Mouse (Mus musculus) liver, embryonic 13.5 days (tissue): Measurements from ENCODE around the gene Rpl18. TPM values are rescaled to one million over a fixed set of nuclear protein-coding genes. Genes with fewer than 3 reads are reported as not detected.

Experiments
- ATAC-seq: fragments of 200-750 bp; cut with Nextera tagmentation; 2 replicates; pipeline ENCODE4 v1.8.0; 2017; ENCODE audit warnings: low read depth, mild to moderate bottlenecking, moderate number of reproducible peaks, moderate library complexity
- DNase-seq: peaks from one replicate; pipeline ENCODE4 v3.0.0; 2022
- H3K27ac ChIP-seq: fragments of 300-500 bp; sonication (generic); 2 replicates; pipeline ENCODE4 v1.5.1; 2015; ENCODE audit warnings: moderate library complexity, mild to moderate bottlenecking, inconsistent platforms
- H3K27me3 ChIP-seq: fragments of 300-500 bp; sonication (generic); 2 replicates; pipeline ENCODE4 v1.6.1; 2015; ENCODE audit warnings: mild to moderate bottlenecking, inconsistent platforms
- H3K36me3 ChIP-seq: fragments of 300-500 bp; sonication (generic); 2 replicates; pipeline ENCODE4 v1.6.1; 2015; ENCODE audit warnings: mild to moderate bottlenecking, inconsistent platforms
- H3K4me1 ChIP-seq: fragments of 300-500 bp; sonication (generic); replicated peaks from 2 replicates; pipeline ENCODE4 v1.6.1; 2015; ENCODE audit warnings: inconsistent platforms
- H3K4me2 ChIP-seq: fragments of 300-500 bp; sonication (generic); 2 replicates; pipeline ENCODE4 v1.6.1; 2015; ENCODE audit warnings: inconsistent platforms, mild to moderate bottlenecking, moderate library complexity
- H3K4me3 ChIP-seq: fragments of 300-500 bp; sonication (generic); replicated peaks from 2 replicates; pipeline ENCODE4 v1.5.1; 2015; ENCODE audit warnings: mild to moderate bottlenecking, inconsistent platforms
- H3K9ac ChIP-seq: fragments of 300-500 bp; sonication (generic); 2 replicates; pipeline ENCODE4 v1.6.1; 2015; ENCODE audit warnings: mild to moderate bottlenecking, inconsistent platforms
- H3K9me3 ChIP-seq: fragments of 300-500 bp; sonication (generic); replicated peaks from 2 replicates; pipeline ENCODE4 v1.6.1; 2016; ENCODE audit warnings: inconsistent platforms
- WGBS: fragments of 180-500 bp; shearing (Covaris S2); methylation state at CpG from one replicate; pipeline ENCODE4 v1.1.7; 2015; ENCODE audit not compliant: insufficient replicate concordance; 5-methylcytosine and 5-hydroxymethylcytosine counted together
- polyA plus RNA-seq: library from polyadenylated mRNA; unstranded; fragments of >200 nt; fragmentation: Nextera tagmentation; extraction: Ambion mirVana; gene quantifications from 2 replicates; pipeline ENCODE4 v1.2.1, GENCODE M21; 2015

Gene Rpl18
- polyA plus RNA-seq, 1 experiment from 2014 or later = 840 TPM

DNA sequence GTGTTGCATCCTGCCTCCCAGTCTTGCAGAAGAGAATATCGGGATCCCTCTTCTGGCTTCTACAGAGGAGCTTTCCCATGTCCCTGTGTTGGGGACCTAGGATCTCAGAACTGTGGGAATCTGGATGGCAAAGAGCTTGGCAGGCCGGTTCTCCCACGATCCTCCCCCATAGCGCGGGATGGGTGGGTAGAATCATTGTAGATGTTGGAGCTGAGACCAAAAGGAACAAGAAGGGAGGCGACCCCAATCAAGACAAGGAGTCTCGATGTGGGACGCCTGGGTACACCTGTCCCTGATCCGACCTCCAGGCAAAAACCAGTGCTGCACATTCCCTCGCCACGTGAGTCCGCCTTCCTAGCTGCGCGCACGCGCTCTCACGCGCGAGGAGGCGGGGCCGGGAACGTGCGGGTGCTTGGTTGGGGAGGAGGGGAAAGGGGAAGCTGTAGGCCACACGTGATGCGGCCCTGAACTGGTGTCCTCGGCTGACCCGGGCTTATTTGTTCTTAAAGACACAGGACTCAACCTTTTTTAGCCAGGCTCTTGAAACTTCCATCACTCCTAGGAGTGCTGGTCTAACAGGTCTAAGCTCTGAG is 7.8 kb upstream of the Rpl18 start:
- 1% methylated on average over 27 of the region's 27 CpGs for WGBS
- Histone ChIP-seq H3K27ac (peak overlapping the region; percentile 77), H3K9ac (peak overlapping the region; percentile 81), H3K4me3 (peak overlapping the region; percentile 70), H3K27me3 (peaks cover 6% of the 10 kb centered on the region), H3K36me3 (peaks cover 28% of the 10 kb centered on the region), H3K9me3 (no peaks in the 10 kb centered on the region), H3K4me1 (peaks cover 64% of the 10 kb centered on the region), H3K4me2 (peak overlapping the region; percentile 99)
- peak; percentile 85 for DNase-seq
- peak; percentile 8; the same call in 1 of the 2 replicates for ATAC-seq

DNA sequence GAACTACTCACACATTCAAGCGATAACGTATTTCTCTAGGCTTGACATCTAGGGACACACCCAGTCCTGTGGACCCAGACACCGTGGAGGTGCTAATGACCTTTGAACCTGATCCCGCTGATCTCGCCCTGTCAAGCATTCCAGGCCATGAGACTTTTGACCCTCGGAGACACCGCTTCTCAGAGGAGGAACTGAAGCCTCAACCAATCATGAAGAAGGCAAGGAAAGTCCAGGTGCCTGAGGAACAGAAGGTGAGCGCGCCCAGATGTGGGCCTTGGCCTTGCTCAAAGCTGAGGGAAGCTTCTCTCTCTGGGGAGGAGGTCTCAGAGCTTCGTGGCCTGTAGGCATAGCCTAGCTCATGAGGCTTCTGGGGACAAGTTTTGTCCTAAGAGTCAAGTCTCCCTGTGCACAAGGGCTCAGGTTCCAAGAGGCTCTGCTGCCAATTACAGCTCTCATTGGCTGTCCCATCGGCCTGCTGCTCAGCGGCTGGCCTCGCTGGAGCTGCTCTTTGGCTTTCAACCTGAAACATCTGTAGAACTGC is 7.0 kb upstream of the Rpl18 start:
- Histone ChIP-seq H3K9me3 (no peaks in the 10 kb centered on the region), H3K36me3 (peaks cover 37% of the 10 kb centered on the region), H3K27me3 (no peaks in the 10 kb centered on the region), H3K4me2 (peak overlapping the region; percentile 99), H3K9ac (no peak overlapping the region), H3K4me3 (peak overlapping the region; percentile 70; the same call in 1 of the 2 replicates), H3K4me1 (peaks cover 71% of the 10 kb centered on the region), H3K27ac (peak overlapping the region; percentile 16; the same call in 1 of the 2 replicates)
- 41% methylated on average over 13 of the region's 13 CpGs for WGBS
- no peak for ATAC-seq
- no peak for DNase-seq

DNA sequence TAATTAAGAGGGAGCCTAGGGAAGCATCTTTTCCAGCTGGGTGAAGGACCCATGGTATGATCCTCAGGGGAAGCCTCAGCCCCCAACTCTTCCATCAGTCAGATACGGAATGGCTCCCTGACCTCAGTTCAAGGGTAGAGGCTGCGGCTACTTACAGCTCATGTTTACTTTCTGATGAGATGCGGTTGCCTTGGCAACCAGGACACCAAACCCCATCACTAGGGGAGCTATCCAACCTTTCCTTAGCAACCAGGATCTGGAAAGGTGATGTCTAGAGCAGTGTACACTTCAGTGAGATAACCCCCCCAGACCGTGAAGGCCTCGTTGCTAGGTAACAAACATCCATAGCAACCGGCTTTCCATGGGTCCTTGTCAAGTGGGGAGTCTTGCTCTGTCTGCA is 6.2 kb upstream of the Rpl18 start:
- Histone ChIP-seq H3K36me3 (peaks cover 44% of the 10 kb centered on the region), H3K4me1 (peaks cover 71% of the 10 kb centered on the region), H3K9ac (no peak overlapping the region), H3K9me3 (no peaks in the 10 kb centered on the region), H3K27me3 (no peaks in the 10 kb centered on the region), H3K4me3 (no peak overlapping the region), H3K27ac (no peak overlapping the region), H3K4me2 (no peak overlapping the region)
- DNase-seq (no peak), ATAC-seq (no peak)
- 63% methylated on average over 6 of the region's 6 CpGs for whole genome bisulfite sequencing

DNA sequence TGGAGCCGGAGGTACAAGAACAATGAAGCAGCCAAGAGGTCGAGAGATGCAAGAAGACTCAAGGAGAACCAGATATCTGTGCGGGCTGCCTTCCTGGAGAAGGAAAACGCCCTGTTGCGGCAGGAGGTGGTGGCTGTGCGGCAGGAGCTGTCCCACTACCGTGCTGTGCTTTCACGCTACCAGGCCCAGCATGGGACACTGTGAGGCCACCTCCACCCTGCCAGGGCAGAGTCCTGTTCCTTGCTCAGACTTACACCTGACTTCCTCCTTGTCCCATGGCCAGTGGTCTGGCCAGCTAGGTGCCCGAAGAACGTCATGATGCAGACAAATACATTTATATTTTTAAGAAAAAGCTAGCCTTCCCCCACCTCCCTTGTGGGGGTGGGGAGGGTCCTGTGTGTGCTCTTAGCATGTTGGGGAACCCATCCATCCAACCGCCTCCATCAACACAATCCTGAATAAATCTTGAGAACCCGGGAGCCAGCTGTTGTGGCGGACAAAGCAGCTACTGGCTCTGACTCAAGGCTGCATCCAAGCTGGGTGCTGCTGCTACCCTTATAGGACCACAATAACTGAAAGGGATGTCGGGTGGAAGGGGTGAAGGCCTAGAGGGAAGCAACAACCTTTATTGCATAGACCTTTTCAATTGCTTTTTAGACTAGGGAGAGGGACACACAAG is 5.4 kb upstream of the Rpl18 start:
- H3K27me3 ChIP-seq = no peaks in the 10 kb centered on the region
- DNase-seq (no peak), ATAC-seq (no peak)
- H3K27ac ChIP-seq = no peak overlapping the region
- no peaks in the 10 kb centered on the region for H3K9me3 ChIP-seq
- H3K4me3 ChIP-seq = no peak overlapping the region
- no peak overlapping the region for H3K9ac ChIP-seq
- WGBS = 69% methylated on average over 14 of the region's 14 CpGs
- peaks cover 71% of the 10 kb centered on the region for H3K4me1 ChIP-seq
- H3K36me3 ChIP-seq = peaks cover 45% of the 10 kb centered on the region
- no peak overlapping the region for H3K4me2 ChIP-seq

DNA sequence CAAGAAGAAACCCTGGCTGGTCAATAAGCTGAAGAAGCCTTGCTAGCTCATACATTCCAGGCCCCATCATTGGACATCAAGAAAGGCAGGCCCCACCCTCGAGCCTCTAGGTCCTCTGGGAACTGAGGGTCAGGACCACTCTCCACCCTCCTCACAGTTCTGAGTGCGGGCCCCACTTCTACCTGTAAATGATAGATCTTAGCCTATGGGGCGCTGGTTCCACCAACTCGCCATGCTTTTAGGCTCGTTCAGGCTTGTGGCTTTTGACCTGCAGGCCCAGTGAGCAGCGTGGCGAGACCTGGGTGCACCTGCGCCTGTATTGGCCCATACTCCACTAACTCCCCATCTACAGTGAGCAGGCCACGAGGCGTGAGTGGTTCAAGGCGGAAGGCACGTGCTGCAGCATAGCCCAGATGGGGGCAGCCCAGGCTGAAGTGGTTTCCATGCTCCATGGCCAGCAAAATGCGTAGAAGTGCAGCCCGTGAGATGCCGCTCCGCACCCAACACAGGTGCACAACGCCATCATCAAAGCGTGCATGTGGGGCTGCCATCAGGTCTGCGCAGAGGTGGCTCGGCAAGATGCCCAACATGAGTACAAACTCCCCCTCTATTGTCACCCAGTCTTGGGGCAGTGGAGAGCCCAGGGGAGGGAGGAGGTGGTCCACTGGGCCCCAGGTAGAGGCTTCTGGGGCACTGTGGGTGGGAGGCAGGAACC is 4.6 kb upstream of the Rpl18 start:
- H3K27me3 ChIP-seq = no peaks in the 10 kb centered on the region
- DNase-seq (no peak), ATAC-seq (no peak)
- no peak overlapping the region for H3K9ac ChIP-seq
- no peaks in the 10 kb centered on the region for H3K9me3 ChIP-seq
- no peak overlapping the region for H3K27ac ChIP-seq
- H3K4me1 ChIP-seq = peaks cover 69% of the 10 kb centered on the region
- H3K36me3 ChIP-seq = peaks cover 45% of the 10 kb centered on the region
- WGBS = 85% methylated on average over 20 of the region's 20 CpGs
- no peak overlapping the region for H3K4me2 ChIP-seq
- H3K4me3 ChIP-seq = no peak overlapping the region

DNA sequence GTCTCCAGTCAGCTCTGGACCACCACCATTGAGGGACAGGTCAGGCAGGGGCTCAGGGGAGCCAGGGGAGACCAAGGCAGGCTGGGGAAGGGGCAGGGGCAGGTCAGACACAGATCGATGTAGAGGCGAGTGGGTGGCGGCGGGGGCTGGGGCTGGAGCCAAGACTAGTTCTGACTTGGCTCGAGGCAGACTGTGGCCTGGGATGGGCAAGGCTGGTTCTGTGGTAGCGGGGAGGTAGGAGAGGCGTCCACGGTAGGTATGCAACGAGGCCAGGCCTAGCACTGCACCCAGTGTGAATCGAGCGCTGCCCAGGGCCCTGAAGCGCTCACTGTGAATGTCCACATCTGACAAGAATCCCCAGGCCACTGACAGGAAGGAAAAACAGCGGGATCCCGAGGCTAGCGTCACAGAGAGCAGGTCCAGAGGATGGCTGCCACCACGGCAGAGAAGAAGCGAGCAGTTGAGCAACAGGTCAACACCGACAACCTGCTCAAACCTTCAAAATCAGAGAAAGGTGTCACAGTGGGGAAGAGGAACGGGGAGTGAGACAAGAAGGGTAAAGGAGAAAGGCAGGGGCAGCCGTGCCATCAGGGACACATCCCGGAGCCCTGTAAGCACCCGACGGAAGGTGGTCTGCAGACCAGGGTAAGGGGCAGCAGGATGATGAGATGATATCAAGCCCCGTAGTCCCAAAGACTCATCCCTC is 3.8 kb upstream of the Rpl18 start:
- 85% methylated on average over 24 of the region's 24 CpGs for WGBS
- Histone ChIP-seq H3K4me1 (peaks cover 69% of the 10 kb centered on the region), H3K9me3 (no peaks in the 10 kb centered on the region), H3K36me3 (peaks cover 45% of the 10 kb centered on the region), H3K27me3 (no peaks in the 10 kb centered on the region), H3K4me3 (no peak overlapping the region), H3K27ac (no peak overlapping the region), H3K4me2 (no peak overlapping the region), H3K9ac (no peak overlapping the region)
- DNase-seq (no peak), ATAC-seq (no peak)

DNA sequence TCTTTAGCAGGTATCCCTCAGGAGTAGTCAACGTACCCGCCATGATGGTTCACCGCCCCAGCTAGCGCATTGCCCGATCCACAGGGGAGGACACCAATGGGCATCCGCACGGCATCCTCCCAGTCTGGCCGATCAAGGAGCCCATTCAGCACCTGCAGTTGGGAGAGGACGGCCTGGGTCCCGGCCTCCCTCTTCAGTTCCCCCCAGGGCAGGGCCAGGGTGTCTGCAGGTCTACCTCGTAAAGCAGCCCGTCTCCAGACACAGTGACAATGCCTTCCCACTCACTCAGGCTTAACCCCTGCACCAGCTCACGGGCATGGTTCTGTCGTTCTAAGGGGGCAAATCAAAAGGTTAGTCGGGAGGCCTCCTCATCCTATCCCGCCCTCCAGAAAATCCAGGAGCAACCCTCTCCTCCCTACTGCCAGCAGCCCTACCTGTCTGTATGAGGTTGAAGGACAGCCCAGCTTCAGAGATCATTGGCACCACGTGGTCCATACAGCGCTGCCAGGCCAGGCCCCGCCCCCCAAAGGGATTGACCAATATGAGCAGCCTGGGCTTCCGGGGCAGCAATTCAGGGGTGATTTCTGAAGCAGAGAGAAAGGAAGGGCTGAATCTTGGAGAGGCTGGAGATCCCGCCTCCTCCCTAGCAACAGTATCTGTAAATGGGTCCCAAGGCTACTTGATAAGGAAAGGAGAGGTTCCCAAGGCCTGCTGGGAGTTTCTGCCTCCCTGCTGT is 3.1 kb upstream of the Rpl18 start:
- H3K4me2 ChIP-seq = no peak overlapping the region
- H3K27me3 ChIP-seq = no peaks in the 10 kb centered on the region
- ATAC-seq = no peak
- no peak overlapping the region for H3K27ac ChIP-seq
- H3K4me1 ChIP-seq = peaks cover 69% of the 10 kb centered on the region
- no peak for DNase-seq
- H3K36me3 ChIP-seq = peaks cover 45% of the 10 kb centered on the region
- H3K9ac ChIP-seq = no peak overlapping the region
- no peaks in the 10 kb centered on the region for H3K9me3 ChIP-seq
- WGBS = 85% methylated on average over 21 of the region's 21 CpGs
- no peak overlapping the region for H3K4me3 ChIP-seq

DNA sequence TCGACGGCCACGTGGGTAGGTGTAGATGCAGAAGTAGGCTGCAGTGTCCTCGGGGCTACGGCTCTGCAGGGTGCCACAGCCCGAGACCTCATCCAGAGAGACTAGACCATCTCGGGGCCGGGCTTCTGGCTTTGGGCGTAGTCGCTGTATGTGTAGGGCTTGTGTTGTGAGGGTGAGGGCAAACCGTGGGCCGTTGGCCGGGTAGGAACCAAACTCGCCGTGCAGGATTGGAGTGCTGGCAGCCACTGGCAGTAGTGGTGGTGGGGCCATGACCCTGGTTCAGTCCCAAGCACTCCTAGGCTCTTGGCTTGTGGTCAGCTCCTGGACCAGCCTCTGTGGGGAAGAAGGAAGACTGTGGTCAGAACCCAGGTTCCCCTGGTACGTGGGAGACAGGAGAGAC is 1.9 kb upstream of the Rpl18 start:
- Histone ChIP-seq H3K9ac (no peak overlapping the region), H3K4me3 (no peak overlapping the region)

DNA sequence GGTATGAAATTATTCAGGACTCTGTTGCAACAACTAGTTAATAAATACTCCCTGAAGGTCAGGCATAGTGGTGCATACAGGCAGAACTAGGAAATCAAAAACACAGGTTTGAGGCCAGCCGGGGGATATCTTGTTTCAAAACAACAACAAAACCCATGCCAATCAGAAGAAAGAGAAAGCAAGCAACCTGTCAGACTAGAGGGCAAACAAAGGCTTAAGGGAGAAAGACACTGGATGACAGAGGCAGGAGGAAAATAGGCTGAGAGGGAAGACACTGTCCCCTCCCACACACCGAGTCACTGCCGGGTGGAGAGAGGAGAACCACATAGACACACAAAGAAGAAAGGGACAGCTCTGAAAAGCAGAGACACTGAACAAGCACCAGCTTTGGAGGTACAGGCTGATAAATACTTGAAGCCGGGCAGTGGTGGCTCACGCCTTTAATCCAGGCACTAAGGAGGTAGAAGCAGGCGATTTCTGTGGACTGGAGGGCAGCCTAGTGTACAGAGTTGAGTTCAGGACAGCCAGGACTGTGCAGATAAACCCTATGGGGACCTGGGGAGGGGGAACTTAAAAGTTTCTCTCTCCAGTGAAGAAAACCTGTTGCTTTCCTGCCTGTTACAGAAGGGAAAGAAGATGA is 1.3 kb upstream of the Rpl18 start:
- Histone ChIP-seq H3K27ac (peak overlapping the region; percentile 79), H3K9ac (peak overlapping the region; percentile 78), H3K4me3 (peak overlapping the region; percentile 81), H3K36me3 (peaks cover 45% of the 10 kb centered on the region), H3K4me2 (peak overlapping the region; percentile 96), H3K4me1 (peaks cover 57% of the 10 kb centered on the region), H3K9me3 (no peaks in the 10 kb centered on the region), H3K27me3 (no peaks in the 10 kb centered on the region)
- DNase-seq (no peak), ATAC-seq (no peak)
- WGBS = 78% methylated on average over 6 of the region's 6 CpGs

More for the DNA sequence above, 1.9 kb upstream of the Rpl18 start:
- H3K36me3 ChIP-seq = peaks cover 45% of the 10 kb centered on the region
- no peak for ATAC-seq
- no peak overlapping the region for H3K4me2 ChIP-seq
- 83% methylated on average over 16 of the region's 16 CpGs for WGBS
- H3K9me3 ChIP-seq = no peaks in the 10 kb centered on the region
- H3K4me1 ChIP-seq = peaks cover 58% of the 10 kb centered on the region
- no peaks in the 10 kb centered on the region for H3K27me3 ChIP-seq
- DNase-seq = no peak
- H3K27ac ChIP-seq = no peak overlapping the region

DNA sequence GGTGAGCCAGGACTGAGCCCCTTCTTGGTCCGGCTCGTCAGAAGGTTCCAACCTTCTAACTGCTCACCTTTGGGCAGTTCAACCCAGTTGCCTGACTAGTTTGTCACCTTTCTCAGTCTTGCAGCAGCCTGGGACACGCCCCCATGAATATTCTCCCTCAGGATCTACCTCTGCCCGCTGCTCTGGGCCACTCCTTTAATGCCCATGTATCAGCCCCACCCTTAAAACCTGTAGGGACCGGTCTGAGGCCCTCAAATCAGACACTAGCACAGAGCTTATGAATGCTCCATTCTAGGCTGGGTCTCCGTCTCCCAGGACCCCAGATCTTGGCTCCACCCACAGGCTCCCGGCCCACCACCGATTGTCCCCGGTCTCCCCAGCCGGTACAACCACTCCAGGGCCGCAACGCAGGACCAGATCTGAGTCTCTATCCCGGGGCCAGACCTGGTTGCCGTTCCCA is 597 bp upstream of the Rpl18 start:
- no peaks in the 10 kb centered on the region for H3K9me3 ChIP-seq
- peak overlapping the region; percentile 96 for H3K4me2 ChIP-seq
- H3K27me3 ChIP-seq = no peaks in the 10 kb centered on the region
- peaks cover 52% of the 10 kb centered on the region for H3K36me3 ChIP-seq
- DNase-seq (no peak), ATAC-seq (peak; percentile 53)
- H3K9ac ChIP-seq = peak overlapping the region; percentile 78
- peak overlapping the region; percentile 81 for H3K4me3 ChIP-seq
- H3K4me1 ChIP-seq = peaks cover 63% of the 10 kb centered on the region
- H3K27ac ChIP-seq = peak overlapping the region; percentile 79
- 12% methylated on average over 14 of the region's 14 CpGs for WGBS
